In genomic region chr2:173257610-173258009, GRCm38 (mm10) we compare ENCODE assay signal across 8 mouse cellular contexts. TPM values are rescaled to one million over a fixed set of nuclear protein-coding genes. Genes with fewer than 3 reads are reported as not detected.
DNase-seq lines count a peak whose midpoint lies in the region; ATAC-seq and TF ChIP-seq lines count a peak whose summit lies in the region.

No protein-coding gene starts in this region.

- ATAC-seq in midbrain, embryonic 13.5 days, result peak; percentile 66
- ATAC-seq in heart, embryonic 16.5 days (replicated peaks; ENCODE audit: extremely low read depth, insufficient read depth, low FRiP score), result peak; percentile 74
- ATAC-seq in midbrain, postnatal 0 days (ENCODE audit: low FRiP score), result peak; percentile 81

- no peaks in the 10 kb centered on the region for H3K9me3 ChIP-seq in midbrain, embryonic 13.5 days
- H3K9me3 ChIP-seq in midbrain, embryonic 10.5 days (replicated peaks), result no peaks in the 10 kb centered on the region
- H3K9me3 ChIP-seq in heart, embryonic 16.5 days (replicated peaks; ENCODE audit: control insufficient read depth, low read length), result no peaks in the 10 kb centered on the region
- no peaks in the 10 kb centered on the region for H3K9me3 ChIP-seq in midbrain, postnatal 0 days (ENCODE audit: low read length)

- H3K9ac ChIP-seq in midbrain, embryonic 13.5 days (replicated peaks), result 0 out of 2 replicates have a peak overlapping the region, but pooled peaks have one; percentile 15
- no peak overlapping the region for H3K9ac ChIP-seq in heart, embryonic 16.5 days (ENCODE audit: low read length)
- H3K9ac ChIP-seq in midbrain, postnatal 0 days (replicated peaks; ENCODE audit: low read length, poor library complexity, severe bottlenecking), result no peak overlapping the region; the same call in 1 of the 2 replicates

- TF ChIP-seq CTCF in midbrain, postnatal 0 days (IDR thresholded peaks at IDR 0.05), result no peak

- H3K27me3 ChIP-seq in midbrain, embryonic 13.5 days, result no peaks in the 10 kb centered on the region
- peaks cover 10% of the 10 kb centered on the region; the same call in 1 of the 2 replicates for H3K27me3 ChIP-seq in midbrain, embryonic 10.5 days (ENCODE audit: low read depth, poor library complexity, severe bottlenecking)
- no peaks in the 10 kb centered on the region for H3K27me3 ChIP-seq in heart, embryonic 16.5 days (ENCODE audit: control insufficient read depth, insufficient read depth, low read length)
- H3K27me3 ChIP-seq in midbrain, postnatal 0 days (ENCODE audit: insufficient read depth, low read length), result no peaks in the 10 kb centered on the region

- peak overlapping the region; percentile 66 for H3K27ac ChIP-seq in midbrain, embryonic 13.5 days
- no peak overlapping the region for H3K27ac ChIP-seq in midbrain, embryonic 10.5 days (replicated peaks)
- peak overlapping the region; percentile 80 for H3K27ac ChIP-seq in heart, embryonic 16.5 days (ENCODE audit: low read length)
- no peak overlapping the region for H3K27ac ChIP-seq in midbrain, postnatal 0 days (ENCODE audit: low read depth, low read length)

- no peaks in the 10 kb centered on the region for H3K36me3 ChIP-seq in midbrain, embryonic 13.5 days
- no peaks in the 10 kb centered on the region for H3K36me3 ChIP-seq in midbrain, embryonic 10.5 days
- no peaks in the 10 kb centered on the region for H3K36me3 ChIP-seq in heart, embryonic 16.5 days (ENCODE audit: control insufficient read depth, insufficient read depth)
- H3K36me3 ChIP-seq in midbrain, postnatal 0 days (ENCODE audit: insufficient read depth, low read length), result no peaks in the 10 kb centered on the region

- 41% methylated on average over 7 of the region's 7 CpGs for WGBS in midbrain, embryonic 13.5 days
- 50% methylated on average over 7 of the region's 7 CpGs for WGBS in midbrain, embryonic 10.5 days
- 22% methylated on average over 7 of the region's 7 CpGs for WGBS in heart, embryonic 16.5 days
- WGBS in midbrain, postnatal 0 days, result 30% methylated on average over 7 of the region's 7 CpGs

- DNase-seq in midbrain, embryonic 10.5 days (ENCODE audit: low spot score), result no peak
- peak; percentile 88 for DNase-seq in fibroblast of lung, adult 2 months (ENCODE audit: low read depth)
- peak; percentile 86 to 89 for DNase-seq in layer of hippocampus, postnatal 10 days (ENCODE audit: low spot score in 2 of 2)
- peak; percentile 93 for DNase-seq in midbrain, postnatal 0 days (ENCODE audit: low spot score)
- DNase-seq in c-Kit-positive CD71-positive TER-119-positive erythroid progenitor cells, embryonic 14.5 days (ENCODE audit: low spot score), result no peak
- no peak for DNase-seq in embryo, embryonic 9.5 days (ENCODE audit: extremely low spot score)

- no peak overlapping the region for H3K4me3 ChIP-seq in midbrain, embryonic 13.5 days (replicated peaks)
- no peak overlapping the region for H3K4me3 ChIP-seq in midbrain, embryonic 10.5 days
- H3K4me3 ChIP-seq in heart, embryonic 16.5 days (ENCODE audit: low read length), result no peak overlapping the region
- H3K4me3 ChIP-seq in midbrain, postnatal 0 days (ENCODE audit: low read depth, low read length), result no peak overlapping the region

- H3K4me2 ChIP-seq in midbrain, embryonic 13.5 days (replicated peaks), result no peak overlapping the region
- 0 out of 2 replicates have a peak overlapping the region, but pooled peaks have one; percentile 22 for H3K4me2 ChIP-seq in heart, embryonic 16.5 days (ENCODE audit: low read depth, low read length)
- H3K4me2 ChIP-seq in midbrain, postnatal 0 days (ENCODE audit: low read depth, low read length, poor library complexity, severe bottlenecking), result no peak overlapping the region

- H3K4me1 ChIP-seq in midbrain, embryonic 13.5 days (replicated peaks), result peaks cover 99% of the 10 kb centered on the region
- peaks cover 97% of the 10 kb centered on the region for H3K4me1 ChIP-seq in midbrain, embryonic 10.5 days
- H3K4me1 ChIP-seq in heart, embryonic 16.5 days (ENCODE audit: control insufficient read depth, insufficient read depth, low read length), result peaks cover 92% of the 10 kb centered on the region
- H3K4me1 ChIP-seq in midbrain, postnatal 0 days (ENCODE audit: insufficient read depth, low read length), result peaks cover 26% of the 10 kb centered on the region

RNA-seq across cellular contexts. Expression of gene Pmepa1, which starts 18.7 kb away (rescaled TPM):
- 3.9 and 4.7 TPM in 2 replicates for polyA plus RNA-seq in midbrain, embryonic 13.5 days (2015; fragmentation: Nextera tagmentation; extraction: Ambion mirVana)
- 1.2 and 2.0 TPM in 2 replicates for polyA plus RNA-seq in midbrain, embryonic 10.5 days (2016; fragmentation: Nextera tagmentation; extraction: Ambion mirVana)
- 4.1 and 4.3 TPM in 2 replicates for polyA plus RNA-seq in heart, embryonic 16.5 days (2015; fragmentation: Nextera tagmentation; extraction: Ambion mirVana)
- 10 to 100 TPM; 30.4 to 31.6 TPM for total RNA-seq in layer of hippocampus, postnatal 10 days (2021)
- 6.5 and 12.8 TPM in 2 replicates for total RNA-seq in midbrain, postnatal 0 days (2014; rRNA removed)
- 2.3 TPM in 2 replicates for polyA plus RNA-seq in midbrain, postnatal 0 days (2015; fragmentation: Nextera tagmentation; extraction: Ambion mirVana)

RNA-seq across cellular contexts. Expression of gene Zbp1, which starts 38.9 kb away (rescaled TPM):
- polyA plus RNA-seq in midbrain, embryonic 13.5 days (2015; fragmentation: Nextera tagmentation; extraction: Ambion mirVana), result 0.27 and 0.50 TPM in 2 replicates
- polyA plus RNA-seq in midbrain, embryonic 10.5 days (2016; fragmentation: Nextera tagmentation; extraction: Ambion mirVana), result 0.28 and 0.43 TPM in 2 replicates
- polyA plus RNA-seq in heart, embryonic 16.5 days (2015; fragmentation: Nextera tagmentation; extraction: Ambion mirVana), result 1.7 and 3.1 TPM in 2 replicates
- total RNA-seq in layer of hippocampus, postnatal 10 days (2021), result not detected
- not detected in 2 replicates for total RNA-seq in midbrain, postnatal 0 days (2014; rRNA removed)
- 0.38 and 0.57 TPM in 2 replicates for polyA plus RNA-seq in midbrain, postnatal 0 days (2015; fragmentation: Nextera tagmentation; extraction: Ambion mirVana)

Comparison
In these comparisons a context has a peak if more than half of its experiments do, and no peak if none do; other contexts are left out.
1. H3K27ac ChIP-seq: peak in midbrain, embryonic 13.5 days (single experiment) and heart, embryonic 16.5 days (single experiment); none in midbrain, embryonic 10.5 days (single experiment) and midbrain, postnatal 0 days (single experiment).
2. DNase-seq: peak in fibroblast of lung, adult 2 months (single experiment), layer of hippocampus, postnatal 10 days (2 of 2) and midbrain, postnatal 0 days (single experiment); none in midbrain, embryonic 10.5 days (single experiment), c-Kit-positive CD71-positive TER-119-positive erythroid progenitor cells, embryonic 14.5 days (single experiment) and embryo, embryonic 9.5 days (single experiment).
3. Peak in every context shown above with its lines, with median percentiles within 50 percentile points of each other: ATAC-seq.